Mouse (Mus musculus): ENCODE data around the gene AI467606. TPM values are rescaled to one million over a fixed set of nuclear protein-coding genes. Genes with fewer than 3 reads are reported as not detected.

AI467606 gene
- polyA plus RNA-seq, 1 experiment, result 2.1 TPM

DNA sequence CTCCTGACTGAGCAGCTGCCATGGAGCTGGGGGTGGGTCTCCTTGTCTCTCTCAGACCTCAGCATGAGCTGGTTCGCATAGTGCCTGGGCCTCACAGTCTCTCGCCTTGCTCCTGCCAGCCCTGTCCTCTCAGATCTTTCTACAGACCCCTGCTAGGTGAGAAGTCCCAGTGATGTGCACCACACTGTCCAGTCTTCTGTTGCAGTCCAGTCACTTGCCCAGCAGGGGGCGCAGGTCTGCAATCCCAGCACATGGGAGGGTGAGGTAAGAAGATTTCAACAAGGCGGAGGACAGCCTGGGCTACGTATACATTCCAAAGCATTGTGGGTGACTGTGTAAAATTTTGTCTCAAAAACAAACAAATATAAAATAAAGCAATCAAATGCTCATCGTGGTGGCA, 20.3 kb downstream of the AI467606 start:
- Histone ChIP-seq H3K4me1 (ENCODE audit: control insufficient read depth, insufficient read depth, low read length) (peaks cover 8% of the 10 kb centered on the region; the same call in 1 of the 2 replicates), H3K27ac (ENCODE audit: insufficient read depth, low read length) (no peak overlapping the region), H3K4me3 (replicated peaks; ENCODE audit: insufficient read depth, low read depth, low read length) (no peak overlapping the region), H3K27me3 (ENCODE audit: control insufficient read depth, insufficient read depth, low read length) (no peaks in the 10 kb centered on the region)
- TF ChIP-seq POLR2A (IDR thresholded peaks at IDR 0.05; ENCODE audit: borderline replicate concordance, insufficient read depth, low read length) (no peak), CTCF (IDR thresholded peaks at IDR 0.05; ENCODE audit: borderline replicate concordance, insufficient read depth, low read depth, low read length) (peak; percentile 67)
- DNase-seq, result peak; percentile 51 to 54
- WGBS, result 48% methylated on average over 6 of the region's 6 CpGs

DNA sequence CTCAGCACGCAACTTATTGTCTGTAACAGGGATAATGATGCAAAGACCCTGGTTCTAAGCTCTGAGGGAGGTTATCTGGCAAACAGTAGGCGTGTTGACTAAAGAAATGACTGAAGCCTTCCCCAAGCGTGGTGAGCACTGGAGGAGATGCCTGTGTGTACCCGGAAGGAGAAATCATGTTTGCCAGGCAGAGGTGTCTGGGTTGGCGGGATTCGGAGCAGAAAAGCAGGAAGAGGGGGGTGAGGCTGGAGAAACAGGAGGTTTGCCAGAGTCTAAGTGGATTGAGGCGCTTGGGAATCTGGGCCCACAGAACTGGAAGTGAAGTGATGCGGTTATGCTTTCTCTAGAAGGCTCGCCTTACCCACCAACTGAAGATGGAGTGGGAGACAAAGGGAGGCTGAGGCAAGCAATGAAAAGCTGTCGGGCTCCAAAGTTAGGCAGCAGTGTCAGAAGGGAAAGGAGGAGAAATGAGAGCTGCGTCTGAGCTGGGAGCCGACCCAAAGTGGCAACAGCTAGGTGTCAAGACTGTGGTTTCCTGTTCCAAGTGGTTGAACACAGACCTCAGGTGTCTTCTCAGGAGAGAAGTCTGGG, 21.2 kb downstream of the AI467606 start:
- no peak for DNase-seq
- H3K4me3 ChIP-seq (replicated peaks; ENCODE audit: insufficient read depth, low read depth, low read length), result no peak overlapping the region
- H3K27ac ChIP-seq (ENCODE audit: insufficient read depth, low read length), result no peak overlapping the region
- no peak for TF ChIP-seq CTCF (IDR thresholded peaks at IDR 0.05; ENCODE audit: borderline replicate concordance, insufficient read depth, low read depth, low read length)
- no peak for TF ChIP-seq POLR2A (IDR thresholded peaks at IDR 0.05; ENCODE audit: borderline replicate concordance, insufficient read depth, low read length)
- peaks cover 8% of the 10 kb centered on the region; the same call in 1 of the 2 replicates for H3K4me1 ChIP-seq (ENCODE audit: control insufficient read depth, insufficient read depth, low read length)
- H3K27me3 ChIP-seq (ENCODE audit: control insufficient read depth, insufficient read depth, low read length), result no peaks in the 10 kb centered on the region
- WGBS, result 77% methylated on average over 12 of the region's 12 CpGs

DNA sequence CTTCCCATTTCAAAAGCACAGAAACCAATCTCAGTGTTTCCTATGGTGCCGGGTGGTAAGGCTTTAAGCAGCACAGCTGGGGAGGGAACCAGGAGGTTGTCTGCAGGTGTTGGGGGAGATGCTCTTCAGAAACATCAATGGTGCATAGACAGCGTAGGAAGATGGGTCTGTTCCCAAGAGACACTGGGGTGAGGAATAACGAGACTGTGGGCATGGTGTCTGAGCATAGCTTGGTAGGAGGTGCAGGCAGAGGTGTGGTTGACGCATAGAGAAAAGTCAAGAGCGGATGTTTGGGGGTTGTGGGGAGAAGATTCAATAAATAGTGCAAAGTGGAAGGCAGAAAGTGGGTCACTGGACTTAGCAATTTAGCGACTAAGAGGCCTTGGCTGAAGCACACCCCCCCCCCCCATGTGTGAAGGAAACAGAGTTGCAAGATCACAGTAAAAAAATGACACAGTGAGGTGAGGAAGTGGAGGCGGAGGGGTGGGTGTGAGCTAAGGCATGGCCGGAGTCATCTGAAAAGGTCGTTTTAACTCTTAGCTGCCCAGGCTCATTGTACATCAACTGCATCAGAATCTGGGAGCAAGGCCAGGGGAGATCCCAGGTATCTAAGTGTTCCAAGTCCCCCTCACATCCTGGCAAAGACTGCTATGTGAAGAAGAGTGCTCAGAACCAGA, 21.9 kb downstream of the AI467606 start:
- no peak overlapping the region for H3K4me3 ChIP-seq (replicated peaks; ENCODE audit: insufficient read depth, low read depth, low read length)
- WGBS, result 44% methylated on average over 9 of the region's 9 CpGs
- no peak for DNase-seq
- TF ChIP-seq CTCF (IDR thresholded peaks at IDR 0.05; ENCODE audit: borderline replicate concordance, insufficient read depth, low read depth, low read length), result no peak
- TF ChIP-seq POLR2A (IDR thresholded peaks at IDR 0.05; ENCODE audit: borderline replicate concordance, insufficient read depth, low read length), result no peak
- no peaks in the 10 kb centered on the region for H3K27me3 ChIP-seq (ENCODE audit: control insufficient read depth, insufficient read depth, low read length)
- H3K27ac ChIP-seq (ENCODE audit: insufficient read depth, low read length), result no peak overlapping the region
- peaks cover 8% of the 10 kb centered on the region; the same call in 1 of the 2 replicates for H3K4me1 ChIP-seq (ENCODE audit: control insufficient read depth, insufficient read depth, low read length)

DNA sequence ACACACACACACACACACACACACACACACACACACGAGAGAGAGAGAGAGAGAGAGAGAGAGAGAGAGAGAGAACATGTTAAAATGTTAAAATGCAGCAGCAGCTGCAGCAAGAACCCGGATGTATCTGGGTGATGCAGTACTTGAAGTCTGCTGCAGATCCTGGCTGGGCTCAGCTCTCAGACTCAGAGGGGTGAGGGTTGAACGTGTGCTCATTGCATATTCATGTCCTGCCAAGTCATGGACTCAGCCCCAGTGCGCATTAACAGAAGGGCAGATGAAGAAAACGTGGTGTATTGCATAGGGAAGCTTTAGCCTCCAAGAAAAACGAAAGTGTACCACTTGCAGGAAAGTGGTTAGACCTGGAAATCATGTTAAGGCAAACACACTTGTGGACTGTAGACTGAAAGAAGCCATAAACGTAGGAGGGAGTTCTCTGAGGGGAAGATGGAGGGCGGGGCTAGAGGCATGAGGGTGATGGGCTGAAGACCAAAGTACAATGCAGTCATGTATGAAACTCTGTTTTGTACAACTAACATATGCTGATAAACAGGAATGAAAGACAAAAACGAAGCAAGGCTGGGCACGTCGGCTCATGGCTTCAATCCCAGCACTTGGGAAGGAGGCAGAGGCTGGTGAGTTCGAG, 22.6 kb downstream of the AI467606 start:
- no peak overlapping the region for H3K27ac ChIP-seq (ENCODE audit: insufficient read depth, low read length)
- TF ChIP-seq POLR2A (IDR thresholded peaks at IDR 0.05; ENCODE audit: borderline replicate concordance, insufficient read depth, low read length) (no peak), CTCF (IDR thresholded peaks at IDR 0.05; ENCODE audit: borderline replicate concordance, insufficient read depth, low read depth, low read length) (no peak)
- 23% methylated on average over 11 of the region's 12 CpGs for WGBS
- H3K27me3 ChIP-seq (ENCODE audit: control insufficient read depth, insufficient read depth, low read length), result no peaks in the 10 kb centered on the region
- H3K4me1 ChIP-seq (ENCODE audit: control insufficient read depth, insufficient read depth, low read length), result peaks cover 7% of the 10 kb centered on the region; the same call in 1 of the 2 replicates
- no peak overlapping the region for H3K4me3 ChIP-seq (replicated peaks; ENCODE audit: insufficient read depth, low read depth, low read length)
- DNase-seq, result no peak

DNA sequence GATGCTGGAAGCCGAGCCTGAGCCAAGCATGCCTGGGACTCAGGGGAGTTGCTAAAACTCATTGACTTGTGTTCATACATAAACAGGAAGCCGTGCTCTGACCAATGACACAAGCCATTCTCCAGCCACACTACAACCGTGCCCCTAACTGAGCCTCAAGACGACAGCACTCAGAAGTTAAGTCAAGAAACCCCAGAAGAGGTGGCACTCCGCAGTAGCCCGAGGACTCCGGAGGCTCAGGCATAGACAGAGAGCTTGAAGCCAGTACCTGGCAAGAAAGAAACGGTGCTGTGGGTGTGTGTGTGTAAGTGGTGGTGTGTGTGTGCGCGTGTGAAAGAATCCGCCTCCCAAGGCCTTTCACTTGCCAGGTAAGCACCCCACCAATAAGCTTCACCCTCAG, 23.8 kb downstream of the AI467606 start:
- peaks cover 6% of the 10 kb centered on the region; the same call in 1 of the 2 replicates for H3K4me1 ChIP-seq (ENCODE audit: control insufficient read depth, insufficient read depth, low read length)
- H3K27me3 ChIP-seq (ENCODE audit: control insufficient read depth, insufficient read depth, low read length), result no peaks in the 10 kb centered on the region; the same call in 1 of the 2 replicates
- TF ChIP-seq POLR2A (IDR thresholded peaks at IDR 0.05; ENCODE audit: borderline replicate concordance, insufficient read depth, low read length) (no peak), CTCF (IDR thresholded peaks at IDR 0.05; ENCODE audit: borderline replicate concordance, insufficient read depth, low read depth, low read length) (no peak)
- WGBS, result 84% methylated on average over 11 of the region's 11 CpGs
- no peak for DNase-seq
- no peak overlapping the region for H3K4me3 ChIP-seq (replicated peaks; ENCODE audit: insufficient read depth, low read depth, low read length)
- H3K27ac ChIP-seq (ENCODE audit: insufficient read depth, low read length), result no peak overlapping the region

DNA sequence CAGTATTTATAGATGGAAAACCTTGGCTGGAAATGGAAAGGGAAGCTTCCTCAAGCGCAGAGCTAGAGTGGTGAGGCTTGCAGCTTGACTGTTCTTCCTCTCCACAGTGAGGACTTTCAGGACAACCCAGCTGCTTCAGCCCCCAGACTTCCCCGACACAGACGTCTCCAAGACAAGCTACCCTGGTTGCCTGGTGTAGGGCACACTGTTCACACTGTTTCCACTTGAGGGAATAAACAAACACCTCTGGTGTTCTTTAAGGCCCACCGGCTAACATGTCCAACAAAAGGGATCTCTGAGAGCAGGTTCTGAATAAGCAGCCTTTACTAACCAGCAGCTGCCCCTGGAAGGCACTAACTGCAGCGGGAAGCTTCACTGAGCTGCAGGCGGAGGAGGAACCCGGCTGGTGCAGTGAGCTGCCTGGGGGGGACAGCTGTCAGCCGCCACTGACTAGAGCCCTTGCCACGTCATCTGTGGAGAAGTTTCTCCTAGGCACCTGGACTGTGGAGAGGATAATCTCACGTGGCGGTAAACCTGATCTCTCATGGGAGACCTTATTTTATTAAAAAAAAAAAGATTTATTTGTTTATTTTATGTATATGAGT, 25.3 kb downstream of the AI467606 start:
- Histone ChIP-seq H3K27ac (ENCODE audit: insufficient read depth, low read length) (no peak overlapping the region), H3K4me1 (ENCODE audit: control insufficient read depth, insufficient read depth, low read length) (no peaks in the 10 kb centered on the region), H3K4me3 (replicated peaks; ENCODE audit: insufficient read depth, low read depth, low read length) (no peak overlapping the region), H3K27me3 (ENCODE audit: control insufficient read depth, insufficient read depth, low read length) (no peaks in the 10 kb centered on the region; the same call in 1 of the 2 replicates)
- no peak for DNase-seq
- TF ChIP-seq CTCF (IDR thresholded peaks at IDR 0.05; ENCODE audit: borderline replicate concordance, insufficient read depth, low read depth, low read length) (no peak), POLR2A (IDR thresholded peaks at IDR 0.05; ENCODE audit: borderline replicate concordance, insufficient read depth, low read length) (no peak)
- WGBS, result 42% methylated on average over 11 of the region's 11 CpGs

DNA sequence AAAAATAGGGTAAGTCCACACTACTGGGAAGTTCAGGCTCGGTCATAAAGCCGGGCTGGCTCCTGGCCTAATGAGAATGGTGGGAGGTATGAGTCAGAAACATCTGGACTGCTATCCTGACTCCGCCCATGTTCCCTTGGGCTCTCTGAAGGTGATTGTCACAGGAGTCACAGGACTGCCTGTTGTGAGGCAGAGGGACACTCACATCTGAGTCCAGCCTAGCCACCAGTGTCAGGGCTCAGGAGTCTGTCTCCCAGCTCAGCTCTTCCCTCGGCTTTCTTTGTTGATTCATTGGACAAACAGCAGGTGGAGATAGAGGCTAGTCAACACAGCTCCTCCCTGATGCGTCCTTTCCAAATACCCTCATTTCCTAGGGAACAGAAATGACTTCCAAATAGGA, 26.8 kb downstream of the AI467606 start:
- WGBS, result 35% methylated on average over 5 of the region's 5 CpGs
- TF ChIP-seq CTCF (IDR thresholded peaks at IDR 0.05; ENCODE audit: borderline replicate concordance, insufficient read depth, low read depth, low read length) (no peak), POLR2A (IDR thresholded peaks at IDR 0.05; ENCODE audit: borderline replicate concordance, insufficient read depth, low read length) (no peak)
- H3K4me3 ChIP-seq (replicated peaks; ENCODE audit: insufficient read depth, low read depth, low read length), result no peak overlapping the region
- no peak for DNase-seq
- no peak overlapping the region for H3K27ac ChIP-seq (ENCODE audit: insufficient read depth, low read length)
- H3K27me3 ChIP-seq (ENCODE audit: control insufficient read depth, insufficient read depth, low read length), result no peaks in the 10 kb centered on the region; the same call in 1 of the 2 replicates
- no peaks in the 10 kb centered on the region for H3K4me1 ChIP-seq (ENCODE audit: control insufficient read depth, insufficient read depth, low read length)
